Mouse (Mus musculus) testis, adult 2 months (tissue): ENCODE results near the gene Phldb2.

Experiments used
- CTCF ChIP-seq: fragments of 200-500 bp; IDR thresholded peaks from 2 replicates; pipeline ENCODE4 v1.5.1; 2012; ENCODE audit warnings: low read depth, mild to moderate bottlenecking, inconsistent platforms, low read length, moderate library complexity; ENCODE audit not compliant: control insufficient read depth, insufficient read depth, insufficient replicate concordance
- POLR2A ChIP-seq: fragments of 200-500 bp; IDR thresholded peaks from 2 replicates; pipeline ENCODE4 v1.6.1; 2012; ENCODE audit warnings: low read depth, mild to moderate bottlenecking, inconsistent platforms, low read length, moderate library complexity; ENCODE audit not compliant: control insufficient read depth

DNA sequence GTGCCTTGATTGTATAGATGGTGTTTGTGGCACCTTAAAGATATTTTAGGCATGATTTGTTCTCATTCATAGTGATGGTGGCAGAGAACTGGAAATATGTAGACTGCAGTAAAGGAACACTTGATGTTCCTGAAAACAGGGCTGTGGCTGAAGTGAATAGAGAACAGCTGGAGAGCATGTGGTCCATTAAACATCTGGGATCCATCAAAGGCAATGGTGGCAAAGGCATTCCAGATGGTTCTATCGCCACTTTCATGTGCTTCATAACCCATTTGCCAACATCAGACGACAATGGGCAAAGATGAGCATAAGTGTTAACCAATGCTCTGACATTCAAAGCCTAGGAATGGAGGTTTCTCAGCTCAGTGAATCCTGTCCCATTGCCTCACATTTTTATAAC is 56.8 kb downstream of the Phldb2 start:
- no peak for TF ChIP-seq CTCF
- TF ChIP-seq POLR2A, result no peak
